Mouse (Mus musculus) T-cell, adult 66 days (primary cell): ENCODE data around the gene Zfp575. TPM values are rescaled to one million over a fixed set of nuclear protein-coding genes. Genes with fewer than 3 reads are reported as not detected.

Experiments
- total RNA-seq, 2 experiments: library from RNA; stranded (reverse); gene quantifications; 3 replicates in 1 of 2; 4 replicates in 1 of 2; pipeline ENCODE4 v1.2.4; 2023

Zfp575 gene
- not detected for total RNA-seq

DNA sequence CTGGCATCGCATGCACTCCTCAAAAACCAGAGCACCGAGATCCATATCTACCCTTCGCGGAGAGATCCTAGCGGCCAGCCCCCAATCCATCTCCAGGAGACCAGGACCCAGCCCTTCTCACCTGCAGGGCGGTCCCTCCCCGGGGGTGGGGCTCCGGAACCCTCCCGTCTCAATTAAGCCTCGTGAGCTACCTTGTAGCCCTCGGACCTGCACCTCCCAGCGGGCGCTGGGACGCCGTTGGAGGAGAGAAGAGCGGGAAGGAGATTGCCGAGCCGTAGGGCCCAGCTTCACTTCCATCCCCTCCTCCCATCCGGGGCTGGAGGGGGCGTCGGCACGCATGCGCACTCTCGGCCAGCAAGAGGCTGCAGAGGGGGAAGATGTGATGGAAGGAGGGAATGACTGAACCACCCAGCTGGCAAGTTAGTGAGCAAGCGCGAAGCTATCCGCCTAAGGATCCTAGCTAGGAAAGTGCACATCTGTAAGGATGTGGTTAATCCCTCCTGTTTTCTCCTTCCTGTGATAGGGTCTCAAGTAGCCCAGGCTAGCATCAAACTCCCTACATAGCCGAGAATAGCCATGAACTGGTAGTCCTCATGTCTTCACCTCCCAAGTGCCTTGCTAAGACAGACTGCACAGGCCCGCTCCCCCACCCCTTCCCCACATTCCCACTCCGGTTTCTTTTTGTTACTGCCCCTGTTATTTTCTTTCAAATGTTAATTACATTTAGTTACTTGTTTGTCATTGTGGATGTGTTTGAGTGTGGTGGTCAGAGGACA, at the start of gene Zfp575, which contains the start of gene Ethe1:
TSS of gene Zfp575 (minus strand) at position 312 of the 776 bp plus-strand sequence.
TSS of gene Ethe1 (plus strand) at position 214 of the 776 bp plus-strand sequence.

DNA sequence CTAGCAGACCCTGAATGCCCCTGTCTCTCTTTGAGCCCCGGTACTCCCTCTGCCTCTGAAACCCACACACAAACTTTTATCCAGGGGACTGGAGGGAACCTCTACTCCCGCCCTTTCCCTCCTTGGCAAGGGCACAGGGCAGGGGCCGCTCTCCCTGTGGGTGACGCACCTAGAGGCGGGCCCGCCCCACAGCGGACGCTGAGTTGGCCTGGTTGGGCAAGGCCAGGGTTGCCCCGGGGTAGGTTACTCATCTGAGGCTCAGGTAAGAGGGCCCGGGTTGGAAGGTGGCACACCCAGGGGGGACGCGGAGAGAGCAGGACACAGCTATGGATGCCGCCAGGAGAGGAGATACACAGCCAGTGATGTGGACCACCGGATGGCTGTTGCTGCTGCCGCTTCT, 48.8 kb upstream of the Zfp575 start, which contains the start of gene Lypd3:
TSS of gene Lypd3 (plus strand) at position 287 of the 400 bp plus-strand sequence.

DNA sequence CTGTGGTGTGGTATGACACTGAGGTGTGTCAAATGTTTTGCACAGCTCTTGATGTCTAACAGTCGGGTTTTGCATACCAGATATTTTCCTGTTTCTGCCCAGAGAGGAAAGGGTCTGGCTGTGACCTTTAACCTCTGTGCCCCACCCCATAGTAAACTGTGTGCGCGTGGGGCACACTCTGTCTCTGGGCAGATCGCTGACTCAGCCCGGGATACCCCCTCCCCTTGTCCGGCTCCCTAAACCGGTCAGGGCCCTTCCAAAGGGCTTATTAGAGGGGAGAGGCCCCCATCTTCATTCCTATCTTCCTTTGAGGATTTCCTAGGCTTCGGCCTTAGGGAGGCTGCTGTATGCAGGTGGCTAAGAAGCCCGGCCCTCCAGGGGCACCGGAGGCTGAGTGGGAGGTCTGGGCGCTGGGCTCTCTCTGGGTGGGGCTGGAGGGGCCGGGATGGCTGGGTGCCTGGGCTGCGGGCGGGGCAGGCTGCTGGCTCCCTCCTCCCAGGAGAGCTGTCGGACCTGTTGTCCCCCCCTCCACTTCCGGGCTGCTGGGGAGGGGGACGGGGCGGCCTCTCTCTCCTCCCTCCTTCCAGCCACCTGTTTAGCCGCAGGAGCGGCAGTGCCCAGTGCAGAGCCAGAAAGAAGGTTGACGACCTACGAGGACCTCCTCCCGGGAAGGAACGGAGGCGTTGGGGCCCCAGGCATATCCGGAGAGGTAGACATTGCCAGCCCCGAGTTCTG, 22.9 kb upstream of the Zfp575 start, which contains the start of gene Phldb3:
TSS of gene Phldb3 (plus strand) at position 620 of the 735 bp plus-strand sequence.

DNA sequence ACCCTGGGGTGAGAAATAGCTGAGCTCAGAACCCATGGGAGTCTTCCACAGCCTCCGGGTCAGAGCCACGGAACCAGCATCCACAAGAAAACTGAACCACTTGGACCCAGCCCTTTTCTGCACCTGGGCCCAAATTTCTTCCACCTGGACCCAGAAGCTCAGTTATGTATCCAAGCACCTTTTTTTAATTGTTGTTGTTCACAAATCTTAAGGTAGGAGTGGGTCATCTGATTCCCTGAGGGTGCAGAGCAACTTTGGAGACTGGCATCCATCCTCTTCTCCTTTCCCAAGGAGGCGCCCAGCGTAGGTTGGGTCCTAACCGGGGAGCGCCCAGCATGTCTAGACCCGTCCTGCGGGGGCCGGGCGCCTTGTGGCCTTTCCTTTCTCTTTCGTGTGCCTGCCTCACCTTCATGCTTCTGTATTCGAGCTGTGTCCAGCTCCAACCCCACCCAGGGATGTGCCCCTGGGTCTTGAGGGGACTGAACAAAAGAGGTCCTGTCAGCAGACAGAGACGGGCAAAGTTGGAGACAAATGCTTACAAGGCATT, 41.3 kb downstream of the Zfp575 start, which contains the start of the genes Pinlyp and Xrcc1:
TSS of gene Pinlyp (minus strand) at position 51 of the 547 bp plus-strand sequence.
TSS of gene Xrcc1 (plus strand) at position 222 of the 547 bp plus-strand sequence.

Other genes starting within 250 kb of the Zfp575 start
- not detected for gene Lypd5, start 238.4 kb downstream of the Zfp575 start, total RNA-seq
- 100 to 1,000 TPM; 172 to 196 TPM for gene Kcnn4, start 217.4 kb downstream of the Zfp575 start, total RNA-seq
- gene Smg9, start 188.0 kb downstream of the Zfp575 start, total RNA-seq = 100 to 1,000 TPM; 117 to 120 TPM
- gene Irgc1, start 135.3 kb downstream of the Zfp575 start, total RNA-seq = 10 to 100 TPM in 1 of 2 experiments, 1 to 10 TPM in 1; 5.4 to 11.9 TPM
- gene Plaur, start 125.2 kb downstream of the Zfp575 start, total RNA-seq = 100 to 1,000 TPM; 116 to 136 TPM
- gene Cadm4, start 105.6 kb downstream of the Zfp575 start, total RNA-seq = under 1 TPM in 1 of 2 experiments, not detected in 1; 0.26 TPM
- gene Zfp428, start 80.6 kb downstream of the Zfp575 start, total RNA-seq = 1 to 10 TPM in 1 of 2 experiments, under 1 TPM in 1; 0.90 to 1.2 TPM
- not detected for gene AC161166.1, start 75.2 kb downstream of the Zfp575 start, total RNA-seq
- gene Irgq, start 57.0 kb downstream of the Zfp575 start, total RNA-seq = 10 to 100 TPM; 13.3 to 14.4 TPM
- not detected for gene Pinlyp, start 41.5 kb downstream of the Zfp575 start, total RNA-seq
- 10 to 100 TPM; 55.1 to 56.1 TPM for gene Xrcc1, start 41.4 kb downstream of the Zfp575 start, total RNA-seq
- gene Ethe1, start 98 bp downstream of the Zfp575 start, total RNA-seq = 1 to 10 TPM; 4.1 to 7.9 TPM
- gene Phldb3, start 23.1 kb upstream of the Zfp575 start, total RNA-seq = 1 to 10 TPM; 7.5 to 9.4 TPM
- not detected for gene Lypd3, start 48.9 kb upstream of the Zfp575 start, total RNA-seq
- gene Tex101, start 89.0 kb upstream of the Zfp575 start, total RNA-seq = not detected
- gene BC049730, start 121.6 kb upstream of the Zfp575 start, total RNA-seq = not detected
- not detected for gene Gm4763, start 139.3 kb upstream of the Zfp575 start, total RNA-seq
- under 1 TPM; 0.33 to 0.38 TPM for gene Cd177, start 172.7 kb upstream of the Zfp575 start, total RNA-seq
- gene Ceacam10, start 189.6 kb upstream of the Zfp575 start, total RNA-seq = not detected